Mouse (Mus musculus) heart, postnatal 0 days (tissue): ENCODE results near the gene Cstb.

Experiments
- CTCF ChIP-seq: IDR thresholded peaks from 2 replicates; pipeline ENCODE4 v1.5.1; 2016; ENCODE audit warnings: antibody characterized with exemption, control low read depth, low read depth
- EP300 ChIP-seq: IDR thresholded peaks from 2 replicates; pipeline ENCODE4 v1.6.1; 2016; ENCODE audit warnings: antibody characterized with exemption, low read depth

GRCm38 (mm10) chr10:78439550-78439949, 14.1 kb downstream of the Cstb start:
- TF ChIP-seq CTCF, result peak; percentile 45
- no peak for TF ChIP-seq EP300
